Mouse (Mus musculus) left cerebral cortex, postnatal 14 days (tissue): Measurements from ENCODE around the gene Strn. TPM values are rescaled to one million over a fixed set of nuclear protein-coding genes. Genes with fewer than 3 reads are reported as not detected.
"Not testable (repeated sequence)": the region's sequence is repeated elsewhere in the genome, so short reads cannot be mapped to it uniquely, and the experiment has no call there.

Source experiments
- DNase-seq, 2 experiments: peaks; one replicate each; pipeline ENCODE4 v3.0.0; 2021 to 2022; ENCODE audit warnings: low spot score in 2 of 2, mixed read lengths in 1 of 2
- intact Hi-C: fragments of 180-260 bp; cut with DNase I; formaldehyde crosslinking; loops from one replicate; pipeline ENCODE4 v1.15.1; 2025
- total RNA-seq, 2 experiments: library from RNA; stranded (reverse); gene quantifications; 2 replicates each; pipeline ENCODE4 v1.2.3; 2021

Strn gene
- total RNA-seq, 2 experiments from 2014 or later, result 70.4 to 75.8 TPM

DNA sequence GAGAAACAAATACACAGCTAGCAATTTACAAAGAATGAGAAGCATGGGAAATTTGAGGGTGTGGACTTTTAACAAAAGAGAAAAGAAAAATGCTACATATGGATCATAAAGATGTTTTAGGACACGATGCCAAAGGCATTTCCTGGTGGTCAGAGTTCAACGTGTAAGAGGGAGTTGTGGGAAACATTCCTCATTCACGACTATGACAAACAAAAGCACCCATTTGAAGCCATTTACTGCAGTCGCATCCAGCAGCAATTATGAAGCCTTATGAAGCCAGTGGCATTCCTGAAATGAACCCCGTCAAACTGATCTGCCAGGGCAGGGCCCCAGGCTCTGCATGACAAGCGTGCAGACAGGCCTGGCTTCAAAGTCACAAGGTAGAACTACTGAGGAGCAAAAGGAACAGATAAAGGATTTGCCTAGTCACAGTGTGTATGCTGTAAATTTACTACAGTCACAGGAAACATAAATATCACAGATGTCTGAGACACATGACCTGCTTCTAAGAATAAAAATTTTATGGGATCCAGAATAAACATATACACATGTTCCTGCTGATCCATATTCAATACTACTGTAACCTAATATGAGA, 12.4 kb downstream of the Strn start:
- intact Hi-C loops, result no loop called here

GRCm38 (mm10) chr17:78721690-78722089, 15.3 kb downstream of the Strn start:
- intact Hi-C loops, result no loop called here
- no peak for DNase-seq

More for the DNA sequence above, 12.4 kb downstream of the Strn start:
- DNase-seq, result no peak

DNA sequence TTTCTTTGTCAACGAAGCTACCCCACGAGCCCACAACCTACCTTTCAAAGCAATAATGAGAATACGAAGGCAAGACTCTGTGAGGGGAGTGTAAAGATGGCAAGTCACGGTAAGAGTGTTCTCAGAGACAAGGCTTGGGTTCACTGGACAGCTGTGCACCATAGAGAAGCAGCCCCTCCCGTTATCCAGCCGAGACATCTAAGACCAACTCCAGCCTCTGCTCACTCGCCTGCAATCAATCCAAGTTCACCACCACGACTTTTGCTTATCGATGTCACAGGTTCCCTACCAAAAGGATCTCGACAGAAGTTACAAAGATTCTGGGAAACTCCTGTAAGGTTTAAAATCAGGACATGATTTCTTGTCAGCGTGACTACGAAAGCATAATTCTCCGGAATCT, 17.9 kb downstream of the Strn start:
- intact Hi-C loops, result no loop called here
- DNase-seq, result no peak

DNA sequence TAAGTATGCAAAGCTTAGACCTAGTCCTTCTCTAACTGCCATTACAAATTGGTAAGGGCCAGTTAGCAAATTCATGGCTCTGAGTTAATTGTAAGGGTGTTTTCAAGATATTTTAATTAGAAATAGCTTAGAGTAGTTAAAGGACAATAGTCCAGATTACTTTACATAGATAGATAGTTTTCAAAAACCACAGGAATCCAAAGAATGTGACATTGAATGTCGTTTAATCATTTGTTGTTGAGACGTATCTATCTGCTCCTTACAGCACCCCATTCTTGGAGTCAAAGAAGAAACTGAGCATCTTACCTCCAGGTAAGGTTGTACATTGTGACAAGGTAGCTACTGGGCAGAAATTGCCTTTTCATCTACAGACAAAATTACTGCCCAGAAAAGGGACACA, 26.7 kb downstream of the Strn start:
- intact Hi-C loops, result no loop called here
- DNase-seq, result no peak

DNA sequence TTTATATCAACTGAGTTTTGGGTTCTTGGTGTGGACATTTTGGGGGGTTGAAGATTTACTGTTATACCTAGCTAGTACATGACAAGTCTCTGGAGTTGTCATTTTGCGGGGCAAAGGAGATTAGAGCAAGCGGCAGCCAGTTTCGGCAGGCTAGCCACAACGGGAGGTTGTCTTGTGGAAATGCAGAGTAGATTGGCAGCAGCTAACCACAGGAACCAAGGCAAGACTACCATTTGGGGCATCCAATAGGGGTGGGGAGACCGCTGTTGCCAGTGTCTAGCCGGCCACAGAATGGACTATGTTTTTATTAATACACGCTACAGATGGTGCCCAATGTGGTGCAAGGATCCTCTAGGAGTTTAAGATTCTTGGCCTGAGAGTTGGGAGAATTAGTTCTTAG, 28.6 kb downstream of the Strn start:
- no peak for DNase-seq
- intact Hi-C loops, result no loop called here

GRCm38 (mm10) chr17:78702988-78703387, 34.0 kb downstream of the Strn start:
- intact Hi-C loops, result no loop called here
- DNase-seq, result no peak

DNA sequence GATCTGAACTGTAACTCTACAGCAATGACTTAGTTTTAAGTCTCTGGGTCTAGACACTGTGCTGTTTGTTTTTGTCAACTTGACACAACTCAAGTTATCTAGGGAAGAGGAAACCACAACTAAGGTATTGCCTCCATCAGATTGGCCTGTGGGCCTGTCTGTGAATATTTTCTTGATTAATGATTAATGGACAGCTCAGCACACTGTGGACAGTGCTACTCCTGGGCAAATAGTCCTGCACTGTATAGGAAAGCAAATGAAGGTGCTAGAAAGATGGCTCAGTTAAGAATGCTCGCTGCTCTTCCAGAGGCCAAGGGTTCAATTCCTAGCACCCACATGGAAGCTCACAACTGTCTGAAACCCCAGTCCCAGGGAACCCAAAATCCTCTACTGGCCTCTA, 38.0 kb downstream of the Strn start:
- intact Hi-C loops, result no loop called here
- no peak for DNase-seq

- intact Hi-C loops, result no loop called here
- no peak for DNase-seq
Measured at GRCm38 (mm10) chr17:78697462-78697861, 39.5 kb downstream of the Strn start.

- no peak for DNase-seq
- intact Hi-C loops, result no loop called here
Measured at GRCm38 (mm10) chr17:78696922-78697321, 40.1 kb downstream of the Strn start.

DNA sequence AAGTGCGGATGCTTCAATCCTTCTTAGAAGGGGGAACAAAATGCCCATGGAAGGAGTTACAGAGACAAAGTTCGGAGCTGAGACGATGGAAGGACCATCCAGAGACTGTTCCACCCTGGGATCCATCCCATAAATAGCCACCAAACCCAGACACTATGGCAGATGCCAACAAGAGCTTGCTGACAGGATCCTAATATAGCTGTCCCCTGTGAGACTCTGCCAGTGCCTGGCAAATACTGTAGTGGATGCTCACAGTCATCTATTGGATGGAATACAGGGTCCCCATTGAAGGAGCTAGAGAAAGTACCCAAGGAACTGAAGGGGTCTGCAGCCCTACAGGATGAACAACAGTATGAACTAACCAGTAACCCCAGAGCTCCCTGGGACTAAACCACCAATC, 47.8 kb downstream of the Strn start:
- intact Hi-C loops, DNase-seq: not testable (repeated sequence)

- intact Hi-C loops, result no loop called here
- no peak for DNase-seq
Measured at GRCm38 (mm10) chr17:78687971-78688370, 49.0 kb downstream of the Strn start.

DNA sequence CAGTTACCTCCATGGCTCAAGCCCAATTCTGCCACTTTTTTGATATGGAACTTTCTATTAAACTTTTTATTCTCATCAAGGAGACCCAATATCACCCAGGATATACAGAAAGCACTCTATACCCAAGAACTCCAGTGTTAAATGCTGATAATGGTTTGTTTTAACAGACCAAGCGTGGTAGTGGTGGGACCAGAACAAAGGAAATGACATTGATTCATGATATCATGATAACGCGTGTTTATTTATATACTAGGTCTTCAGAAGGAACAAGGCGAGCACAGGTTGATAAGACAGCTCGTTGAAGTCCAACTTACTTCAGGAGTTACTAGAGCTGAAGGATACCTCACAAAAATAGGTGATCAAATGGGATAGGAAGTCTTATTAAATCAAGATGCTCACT, 52.0 kb downstream of the Strn start:
- intact Hi-C loops, result no loop called here
- no peak for DNase-seq

- intact Hi-C loops, result no loop called here
- DNase-seq, result no peak
Measured at GRCm38 (mm10) chr17:78682351-78682750, 54.6 kb downstream of the Strn start.

DNA sequence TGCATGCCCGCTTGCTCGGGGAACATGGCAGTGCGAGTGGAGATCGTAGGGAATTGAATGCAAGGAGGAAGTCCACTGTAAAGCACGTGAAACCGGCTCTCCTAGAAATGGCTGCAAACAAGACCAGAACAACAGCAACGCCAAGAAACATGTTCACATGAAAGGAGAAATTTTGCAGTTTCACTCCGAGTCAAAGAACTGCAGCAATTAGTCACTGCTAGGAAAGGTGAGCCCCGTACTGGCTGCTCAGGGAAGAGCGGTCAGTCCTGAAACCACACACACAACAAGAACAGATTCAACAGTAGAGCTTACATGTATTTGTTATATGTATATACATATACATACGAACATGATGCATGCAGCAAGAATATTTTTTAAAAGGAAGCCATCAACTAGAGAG, 57.5 kb downstream of the Strn start:
- intact Hi-C loops, result loop anchor here (5.0 kb wide), 1 partner anchor 58 kb away; the partner anchor contains the start of gene Strn
- no peak for DNase-seq

- DNase-seq, result peak; percentile 52 to 66
- intact Hi-C loops, result loop anchor here (5.0 kb wide), 1 partner anchor 60 kb away; the partner anchor contains the start of gene Strn
Measured at GRCm38 (mm10) chr17:78676813-78677212, 60.2 kb downstream of the Strn start.

- intact Hi-C loops, result no loop called here
- DNase-seq, result no peak
Measured at GRCm38 (mm10) chr17:78664962-78665545, 71.9 kb downstream of the Strn start.

DNA sequence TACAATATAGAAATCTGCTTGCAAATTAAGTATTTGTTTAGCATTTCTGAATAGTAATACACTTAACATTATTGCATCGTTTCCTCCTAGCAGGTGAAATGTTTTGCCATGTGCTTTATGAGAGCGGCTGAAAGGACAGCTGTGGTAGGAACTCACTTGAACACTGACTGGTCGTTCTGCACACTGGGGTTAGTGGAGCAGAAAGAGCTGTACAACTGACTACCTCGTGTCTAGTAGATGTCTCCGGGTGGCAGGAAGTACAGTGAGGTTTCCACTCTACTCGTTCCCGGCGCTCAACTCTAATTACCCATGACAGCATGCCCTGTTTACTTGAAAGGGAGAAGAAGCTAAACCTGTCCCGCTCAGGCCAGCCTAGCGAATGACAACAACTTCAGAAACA, 82.2 kb downstream of the Strn start:
- DNase-seq, result no peak
- intact Hi-C loops, result no loop called here

- intact Hi-C loops, result no loop called here
- DNase-seq, result no peak
Measured at GRCm38 (mm10) chr17:78643853-78644475, 93.0 kb downstream of the Strn start.

GRCm38 (mm10) chr17:78642259-78642658, 94.7 kb downstream of the Strn start:
- DNase-seq, result no peak
- intact Hi-C loops, result no loop called here

DNA sequence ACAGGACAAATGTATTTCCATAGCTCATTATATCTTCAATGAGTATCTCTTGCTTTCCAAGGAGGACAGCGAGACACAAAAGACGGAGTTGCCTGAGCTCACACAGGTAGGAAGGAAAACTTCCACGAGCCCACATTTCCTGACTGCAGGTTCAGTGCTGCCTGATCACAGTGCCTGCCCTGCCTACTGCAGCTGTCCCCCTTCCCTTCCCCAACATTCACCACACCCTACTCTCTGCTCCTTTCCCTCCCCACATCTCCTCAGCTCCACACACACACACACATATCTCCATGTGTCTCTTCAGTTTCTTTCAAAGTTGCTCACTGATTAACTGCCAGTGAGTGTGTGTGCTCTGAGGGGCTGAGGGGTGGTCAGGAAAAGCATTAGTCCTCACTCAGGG, 96.6 kb downstream of the Strn start:
- intact Hi-C loops, result no loop called here
- no peak for DNase-seq

GRCm38 (mm10) chr17:78639099-78639498, 97.9 kb downstream of the Strn start:
- intact Hi-C loops, result no loop called here
- no peak for DNase-seq
